Mouse (Mus musculus) stomach, embryonic 15.5 days (tissue): ENCODE data around the gene Eno2. TPM values are rescaled to one million over a fixed set of nuclear protein-coding genes. Genes with fewer than 3 reads are reported as not detected.

Experiments used
- ATAC-seq: fragments of 200-750 bp; cut with Nextera tagmentation; 2 replicates; pipeline ENCODE4 v1.8.0; 2017; ENCODE audit warnings: low read depth, moderate number of reproducible peaks, moderate TSS enrichment; ENCODE audit not compliant: insufficient read depth, low FRiP score
- H3K27ac ChIP-seq: fragments of 300-500 bp; sonication (generic); 2 replicates; pipeline ENCODE4 v1.5.1; 2015; ENCODE audit warnings: mild to moderate bottlenecking, inconsistent platforms
- H3K27me3 ChIP-seq: fragments of 300-500 bp; sonication (generic); replicated peaks from 2 replicates; pipeline ENCODE4 v1.6.1; 2015; ENCODE audit warnings: inconsistent platforms
- H3K36me3 ChIP-seq: fragments of 300-500 bp; sonication (generic); 2 replicates; pipeline ENCODE4 v1.6.1; 2015; ENCODE audit warnings: inconsistent platforms
- H3K4me1 ChIP-seq: fragments of 300-500 bp; sonication (generic); 2 replicates; pipeline ENCODE4 v1.6.1; 2015; ENCODE audit warnings: inconsistent platforms
- H3K4me2 ChIP-seq: fragments of 300-500 bp; sonication (generic); 2 replicates; pipeline ENCODE4 v1.6.1; 2015; ENCODE audit warnings: mild to moderate bottlenecking, inconsistent platforms
- H3K4me3 ChIP-seq: fragments of 300-500 bp; sonication (generic); replicated peaks from 2 replicates; pipeline ENCODE4 v1.5.1; 2015; ENCODE audit warnings: inconsistent platforms
- H3K9ac ChIP-seq: fragments of 300-500 bp; sonication (generic); 2 replicates; pipeline ENCODE4 v1.6.1; 2015; ENCODE audit warnings: inconsistent platforms
- H3K9me3 ChIP-seq: fragments of 300-500 bp; sonication (generic); 2 replicates; pipeline ENCODE4 v1.6.1; 2016; ENCODE audit warnings: inconsistent platforms
- WGBS: fragments of 180-500 bp; shearing (Covaris S2); methylation state at CpG from one replicate; pipeline ENCODE4 v1.1.7; 2015; 5-methylcytosine and 5-hydroxymethylcytosine counted together
- polyA plus RNA-seq: library from polyadenylated mRNA; unstranded; fragments of >200 nt; fragmentation: Nextera tagmentation; extraction: Ambion mirVana; gene quantifications from 2 replicates; pipeline ENCODE4 v1.2.1, GENCODE M21; 2015

Gene Eno2
- polyA plus RNA-seq, 1 experiment from 2014 or later, result 6.9 TPM

- H3K4me2 ChIP-seq, result peak overlapping the region; percentile 70
- H3K27ac ChIP-seq, result no peak overlapping the region
- WGBS, result 8% methylated on average over 10 of the region's 10 CpGs
- no peaks in the 10 kb centered on the region for H3K9me3 ChIP-seq
- peak overlapping the region; percentile 33 for H3K4me3 ChIP-seq
- no peaks in the 10 kb centered on the region for H3K36me3 ChIP-seq
- H3K27me3 ChIP-seq, result peaks cover 6% of the 10 kb centered on the region; the same call in 1 of the 2 replicates
- H3K9ac ChIP-seq, result no peak overlapping the region
- H3K4me1 ChIP-seq, result peaks cover 9% of the 10 kb centered on the region
- no peak for ATAC-seq
Measured at GRCm38 (mm10) chr6:124779984-124780416, 10.5 kb upstream of the Eno2 start.

- ATAC-seq, result no peak
- 0 out of 2 replicates have a peak within 1 kb of the TSS, but pooled peaks have one; percentile 4 for H3K9ac ChIP-seq
- H3K27ac ChIP-seq, result no peak within 1 kb of the TSS
- H3K4me1 ChIP-seq, result peaks cover 9% of the 10 kb centered on the region
- peak within 1 kb of the TSS; percentile 70 for H3K4me2 ChIP-seq
- no peaks in the 10 kb centered on the region for H3K36me3 ChIP-seq
- WGBS, result 3% methylated on average over 23 of the region's 23 CpGs
- peak within 1 kb of the TSS; percentile 33 for H3K4me3 ChIP-seq
- H3K27me3 ChIP-seq, result peaks cover 6% of the 10 kb centered on the region; the same call in 1 of the 2 replicates
- no peaks in the 10 kb centered on the region for H3K9me3 ChIP-seq
Measured at GRCm38 (mm10) chr6:124779222-124779983, 9.9 kb upstream of the Eno2 start, which contains the start of gene Lrrc23. Lrrc23 (minus strand) TSS chr6:124779727.

DNA sequence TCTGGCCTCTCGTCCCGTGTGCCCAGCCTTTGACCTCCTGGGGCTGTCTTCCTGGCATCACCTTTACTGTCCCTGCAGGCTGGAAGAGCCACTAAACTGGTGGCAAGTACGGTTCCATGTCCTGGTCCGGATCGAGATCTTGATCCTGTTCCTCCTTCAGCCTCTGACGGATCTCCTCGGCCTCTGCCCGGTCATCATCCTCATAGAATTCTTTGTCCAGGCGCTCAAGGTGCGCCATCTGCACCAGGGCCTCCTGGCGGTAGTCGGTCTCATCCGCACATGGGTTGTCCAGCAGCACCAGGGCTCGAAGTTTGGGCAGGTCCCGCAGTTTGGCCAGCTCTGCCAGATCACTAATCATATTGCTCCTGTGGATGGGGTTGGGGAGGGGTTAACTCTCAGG, 1.0 kb upstream of the Eno2 start:
- H3K27me3 ChIP-seq, result peaks cover 7% of the 10 kb centered on the region; the same call in 1 of the 2 replicates
- H3K9me3 ChIP-seq, result no peaks in the 10 kb centered on the region
- WGBS, result 84% methylated on average over 15 of the region's 15 CpGs
- H3K9ac ChIP-seq, result no peak overlapping the region
- H3K36me3 ChIP-seq, result no peaks in the 10 kb centered on the region
- no peak overlapping the region for H3K27ac ChIP-seq
- no peak for ATAC-seq
- H3K4me1 ChIP-seq, result peaks cover 18% of the 10 kb centered on the region
- no peak overlapping the region for H3K4me3 ChIP-seq
- H3K4me2 ChIP-seq, result no peak overlapping the region

GRCm38 (mm10) chr6:124770013-124770412, 540 bp upstream of the Eno2 start:
- Histone ChIP-seq H3K27ac (no peak overlapping the region), H3K9me3 (no peaks in the 10 kb centered on the region), H3K4me2 (peak overlapping the region; percentile 95), H3K27me3 (peaks cover 7% of the 10 kb centered on the region; the same call in 1 of the 2 replicates), H3K36me3 (no peaks in the 10 kb centered on the region), H3K4me3 (peak overlapping the region; percentile 56; the same call in 1 of the 2 replicates), H3K4me1 (peaks cover 18% of the 10 kb centered on the region), H3K9ac (no peak overlapping the region)
- no peak for ATAC-seq
- 51% methylated on average over 7 of the region's 7 CpGs for WGBS

GRCm38 (mm10) chr6:124768704-124769044, 799 bp downstream of the Eno2 start:
- peak overlapping the region; percentile 95 for H3K4me2 ChIP-seq
- no peaks in the 10 kb centered on the region for H3K9me3 ChIP-seq
- H3K27ac ChIP-seq, result no peak overlapping the region
- WGBS, result 7% methylated on average over 9 of the region's 9 CpGs
- H3K4me1 ChIP-seq, result peaks cover 18% of the 10 kb centered on the region
- H3K9ac ChIP-seq, result no peak overlapping the region
- H3K27me3 ChIP-seq, result peaks cover 7% of the 10 kb centered on the region; the same call in 1 of the 2 replicates
- peak overlapping the region; percentile 56 for H3K4me3 ChIP-seq
- ATAC-seq, result no peak
- H3K36me3 ChIP-seq, result no peaks in the 10 kb centered on the region

- Histone ChIP-seq H3K27me3 (peaks cover 7% of the 10 kb centered on the region; the same call in 1 of the 2 replicates), H3K9ac (no peak overlapping the region), H3K4me3 (peak overlapping the region; percentile 56; the same call in 1 of the 2 replicates), H3K36me3 (no peaks in the 10 kb centered on the region), H3K9me3 (no peaks in the 10 kb centered on the region), H3K4me2 (peak overlapping the region; percentile 95), H3K4me1 (peaks cover 18% of the 10 kb centered on the region), H3K27ac (no peak overlapping the region)
- ATAC-seq, result 0 out of 2 replicates have a peak, but pooled peaks have one; percentile 33
- WGBS, result 37% methylated on average over 19 of the region's 19 CpGs
Measured at GRCm38 (mm10) chr6:124767920-124768703, 1.4 kb downstream of the Eno2 start.

- Histone ChIP-seq H3K9ac (no peak overlapping the region), H3K36me3 (no peaks in the 10 kb centered on the region), H3K27ac (no peak overlapping the region), H3K4me3 (no peak overlapping the region), H3K27me3 (peaks cover 7% of the 10 kb centered on the region; the same call in 1 of the 2 replicates), H3K9me3 (no peaks in the 10 kb centered on the region), H3K4me1 (peaks cover 18% of the 10 kb centered on the region), H3K4me2 (no peak overlapping the region)
- no peak for ATAC-seq
- WGBS, result 59% methylated on average over 4 of the region's 4 CpGs
Measured at GRCm38 (mm10) chr6:124767536-124767919, 1.9 kb downstream of the Eno2 start.

GRCm38 (mm10) chr6:124765951-124766350, 3.5 kb downstream of the Eno2 start:
- no peak overlapping the region for H3K9ac ChIP-seq
- 86% methylated on average over 7 of the region's 7 CpGs for WGBS
- no peak for ATAC-seq

DNA sequence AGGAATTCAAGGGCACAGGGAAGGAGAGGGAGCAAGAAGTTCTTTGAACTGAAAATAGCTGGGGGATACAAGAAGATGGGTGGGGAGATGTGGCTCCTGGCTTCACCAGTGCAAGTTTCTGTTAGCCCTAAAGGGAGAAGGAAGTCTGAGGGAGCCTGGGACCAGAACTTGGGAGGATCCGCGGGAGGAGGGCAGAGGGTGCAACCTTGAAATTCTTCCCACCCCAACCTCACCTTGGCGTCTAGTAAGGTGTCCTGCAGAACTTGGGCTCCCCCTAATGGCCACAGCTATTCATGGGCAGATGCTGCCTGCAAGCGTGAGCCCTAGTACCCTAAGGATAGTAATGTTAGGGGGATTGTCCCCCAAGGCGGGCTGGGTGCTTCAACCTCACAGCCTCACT, 10.2 kb downstream of the Eno2 start:
- Histone ChIP-seq H3K4me2 (peak overlapping the region; percentile 61), H3K36me3 (no peaks in the 10 kb centered on the region), H3K9me3 (no peaks in the 10 kb centered on the region), H3K27me3 (no peaks in the 10 kb centered on the region), H3K9ac (no peak overlapping the region), H3K27ac (peak overlapping the region; percentile 96), H3K4me3 (no peak overlapping the region; the same call in 1 of the 2 replicates), H3K4me1 (peaks cover 42% of the 10 kb centered on the region)
- WGBS, result 3% methylated on average over 5 of the region's 5 CpGs
- peak; percentile 2; the same call in 1 of the 2 replicates for ATAC-seq

More at GRCm38 (mm10) chr6:124765951-124766350, 3.5 kb downstream of the Eno2 start:
- Histone ChIP-seq H3K27ac (no peak overlapping the region), H3K36me3 (no peaks in the 10 kb centered on the region), H3K9me3 (no peaks in the 10 kb centered on the region), H3K4me1 (peaks cover 18% of the 10 kb centered on the region), H3K4me3 (no peak overlapping the region), H3K27me3 (peaks cover 7% of the 10 kb centered on the region; the same call in 1 of the 2 replicates), H3K4me2 (no peak overlapping the region)

GRCm38 (mm10) chr6:124758849-124759232, 10.6 kb downstream of the Eno2 start:
- WGBS, result 48% methylated on average over 2 of the region's 2 CpGs
- no peak overlapping the region for H3K9ac ChIP-seq
- ATAC-seq, result no peak

GRCm38 (mm10) chr6:124757909-124758848, 11.3 kb downstream of the Eno2 start:
- peak overlapping the region; percentile 76; the same call in 1 of the 2 replicates for H3K9ac ChIP-seq
- peaks cover 49% of the 10 kb centered on the region for H3K4me1 ChIP-seq
- H3K4me3 ChIP-seq, result peak overlapping the region; percentile 75
- no peaks in the 10 kb centered on the region for H3K9me3 ChIP-seq
- peak overlapping the region; percentile 61 for H3K4me2 ChIP-seq
- ATAC-seq, result peak; percentile 12; the same call in 1 of the 2 replicates
- H3K27ac ChIP-seq, result peak overlapping the region; percentile 96
- 25% methylated on average over 5 of the region's 5 CpGs for WGBS
- H3K27me3 ChIP-seq, result no peaks in the 10 kb centered on the region
- no peaks in the 10 kb centered on the region for H3K36me3 ChIP-seq

More at GRCm38 (mm10) chr6:124758849-124759232, 10.6 kb downstream of the Eno2 start:
- no peaks in the 10 kb centered on the region for H3K9me3 ChIP-seq
- no peak overlapping the region; the same call in 1 of the 2 replicates for H3K4me3 ChIP-seq
- H3K4me2 ChIP-seq, result peak overlapping the region; percentile 61
- peaks cover 46% of the 10 kb centered on the region for H3K4me1 ChIP-seq
- H3K36me3 ChIP-seq, result no peaks in the 10 kb centered on the region
- H3K27ac ChIP-seq, result peak overlapping the region; percentile 96
- no peaks in the 10 kb centered on the region for H3K27me3 ChIP-seq
